In genomic region chr11:59135051-59135820, GRCm38 (mm10) we compare ENCODE assay signal across 9 mouse cellular contexts. TPM values are rescaled to one million over a fixed set of nuclear protein-coding genes. Genes with fewer than 3 reads are reported as not detected.
DNase-seq lines count a peak whose midpoint lies in the region; ATAC-seq and TF ChIP-seq lines count a peak whose summit lies in the region.
"Had no signal": no experiment of that assay in that cellular context is flagged by ENCODE, and none has a peak within 500 bp of the region (broad histone marks: within the 10 kb centered on the region; RNA-seq: fewer than 3 reads in every experiment).

No protein-coding gene starts in this region.

- ATAC-seq in heart, embryonic 16.5 days (replicated peaks; ENCODE audit: extremely low read depth, insufficient read depth, low FRiP score), result no peak
- ATAC-seq in midbrain, embryonic 12.5 days (ENCODE audit: low FRiP score, low read depth), result no peak
- no peak for ATAC-seq in megakaryocyte-erythroid progenitor cell, adult 5-6 weeks (replicated peaks; ENCODE audit: low FRiP score, low TSS enrichment, poor library complexity, severe bottlenecking)

- no peaks in the 10 kb centered on the region; the same call in none of the 2 replicates for H3K79me2 ChIP-seq in heart, adult 2 months (replicated peaks; ENCODE audit: control insufficient read depth, insufficient read depth, low read length)

- 11% methylated on average over 55 of the region's 55 CpGs for WGBS in heart, adult 2 months
- WGBS in heart, embryonic 16.5 days, result 24% methylated on average over 55 of the region's 55 CpGs
- WGBS in midbrain, embryonic 12.5 days, result 8% methylated on average over 55 of the region's 55 CpGs

- H3K27ac ChIP-seq in heart, adult 2 months, result no peak overlapping the region
- no peak overlapping the region for H3K27ac ChIP-seq in heart, embryonic 16.5 days (ENCODE audit: low read length)
- no peak overlapping the region for H3K27ac ChIP-seq in midbrain, embryonic 12.5 days (replicated peaks)

- TF ChIP-seq CTCF in heart, adult 2 months (IDR thresholded peaks at IDR 0.05), result no peak

- TF ChIP-seq POLR2A in heart, adult 2 months (IDR thresholded peaks at IDR 0.05; ENCODE audit: insufficient read depth, low read depth, low read length), result no peak

- peak overlapping the region; percentile 27; the same call in 1 of the 2 replicates for H3K9ac ChIP-seq in heart, adult 2 months (ENCODE audit: low read depth, low read length)
- 0 out of 2 replicates have a peak overlapping the region, but pooled peaks have one; percentile 42 for H3K9ac ChIP-seq in heart, embryonic 16.5 days (ENCODE audit: low read length)
- no peak overlapping the region for H3K9ac ChIP-seq in midbrain, embryonic 12.5 days (replicated peaks)

- TF ChIP-seq EP300 in heart, adult 2 months (IDR thresholded peaks at IDR 0.05; ENCODE audit: insufficient read depth, low read depth, low read length), result no peak

- 0 out of 2 replicates have a peak, but pooled peaks cover 3% of the 10 kb centered on the region for H3K36me3 ChIP-seq in heart, adult 2 months (ENCODE audit: control insufficient read depth, insufficient read depth, low read length)
- H3K36me3 ChIP-seq in heart, embryonic 16.5 days (ENCODE audit: control insufficient read depth, insufficient read depth), result peaks cover 8% of the 10 kb centered on the region; the same call in 1 of the 2 replicates
- no peaks in the 10 kb centered on the region for H3K36me3 ChIP-seq in midbrain, embryonic 12.5 days

- no peak for DNase-seq in heart, adult 2 months
- DNase-seq in heart, postnatal 10 days, result no peak
- peak; percentile 28 for DNase-seq in ES-CJ7 (ENCODE audit: low read depth, low spot score)
- DNase-seq in c-Kit-positive CD71-positive TER-119-positive erythroid progenitor cells, embryonic 14.5 days (ENCODE audit: low spot score), result no peak
- DNase-seq in layer of hippocampus, postnatal 25 days (ENCODE audit: extremely low spot score in 1 of 2, low spot score in 1 of 2), result no peak
- DNase-seq: thymus, adult 18-20 months had no signal

- H3K4me1 ChIP-seq in heart, adult 2 months (ENCODE audit: control insufficient read depth, insufficient read depth, low read length), result peaks cover 1% of the 10 kb centered on the region; the same call in 1 of the 2 replicates
- H3K4me1 ChIP-seq in heart, embryonic 16.5 days (ENCODE audit: control insufficient read depth, insufficient read depth, low read length), result peaks cover 34% of the 10 kb centered on the region
- peaks cover 2% of the 10 kb centered on the region; the same call in 1 of the 2 replicates for H3K4me1 ChIP-seq in midbrain, embryonic 12.5 days

- peak overlapping the region; percentile 10; the same call in 1 of the 2 replicates for H3K4me3 ChIP-seq in heart, adult 2 months
- peak overlapping the region; percentile 21 for H3K4me3 ChIP-seq in heart, embryonic 16.5 days (ENCODE audit: low read length)
- peak overlapping the region; percentile 18 for H3K4me3 ChIP-seq in midbrain, embryonic 12.5 days

- peak overlapping the region; percentile 75 for H3K4me2 ChIP-seq in heart, embryonic 16.5 days (ENCODE audit: low read depth, low read length)
- H3K4me2 ChIP-seq in midbrain, embryonic 12.5 days (replicated peaks), result peak overlapping the region; percentile 37

- no peaks in the 10 kb centered on the region for H3K9me3 ChIP-seq in heart, embryonic 16.5 days (replicated peaks; ENCODE audit: control insufficient read depth, low read length)
- H3K9me3 ChIP-seq in midbrain, embryonic 12.5 days, result no peaks in the 10 kb centered on the region

- H3K27me3 ChIP-seq in heart, adult 2 months (ENCODE audit: control insufficient read depth, insufficient read depth, low read length), result peaks cover 9% of the 10 kb centered on the region; the same call in 1 of the 2 replicates
- peaks cover 40% of the 10 kb centered on the region for H3K27me3 ChIP-seq in heart, embryonic 16.5 days (ENCODE audit: control insufficient read depth, insufficient read depth, low read length)
- H3K27me3 ChIP-seq in midbrain, embryonic 12.5 days, result peaks cover 82% of the 10 kb centered on the region

- intact Hi-C loops in heart, adult 2 months (cut with DNase I), result no loop called here
- intact Hi-C loops in heart, postnatal 10 days (cut with DNase I), result no loop called here

RNA-seq across cellular contexts. Expression of gene Obscn, which starts 1.0 kb away (rescaled TPM):
- total RNA-seq in heart, adult 2 months (2021), result 100 to 1,000 TPM; 667 to 894 TPM
- polyA plus RNA-seq in heart, adult 2 months (2012; rRNA removed), result 315 and 368 TPM in 2 replicates
- total RNA-seq in heart, postnatal 10 days (2021), result 100 to 1,000 TPM; 427 to 465 TPM
- 87.2 and 91.9 TPM in 2 replicates for polyA plus RNA-seq in heart, embryonic 16.5 days (2015; fragmentation: Nextera tagmentation; extraction: Ambion mirVana)
- 0.08 and 0.14 TPM in 2 replicates for polyA plus RNA-seq in midbrain, embryonic 12.5 days (2016; fragmentation: Nextera tagmentation; extraction: Ambion mirVana)
- total RNA-seq in megakaryocyte-erythroid progenitor cell, adult 5-6 weeks (2014; fragmentation: Nextera tagmentation), result 0.37 and 0.52 TPM in 2 replicates
- under 0.01 and 0.23 TPM in 2 replicates for total RNA-seq in megakaryocyte-erythroid progenitor cell, adult 5-6 weeks (2017)
- total RNA-seq in layer of hippocampus, postnatal 25 days (2021), result 1 to 10 TPM; 1.5 to 2.2 TPM

RNA-seq across cellular contexts. Expression of gene Iba57, which starts 28.3 kb away (rescaled TPM):
- 10 to 100 TPM; 14.8 to 17.9 TPM for total RNA-seq in heart, adult 2 months (2021)
- 10.6 and 11.8 TPM in 2 replicates for polyA plus RNA-seq in heart, adult 2 months (2012; rRNA removed)
- 10 to 100 TPM; 14.6 to 16.8 TPM for total RNA-seq in heart, postnatal 10 days (2021)
- polyA plus RNA-seq in heart, embryonic 16.5 days (2015; fragmentation: Nextera tagmentation; extraction: Ambion mirVana), result 9.5 and 10.4 TPM in 2 replicates
- 6.2 and 7.3 TPM in 2 replicates for polyA plus RNA-seq in midbrain, embryonic 12.5 days (2016; fragmentation: Nextera tagmentation; extraction: Ambion mirVana)
- total RNA-seq in megakaryocyte-erythroid progenitor cell, adult 5-6 weeks (2014; fragmentation: Nextera tagmentation), result 14.3 and 26.1 TPM in 2 replicates
- 11.2 and 11.9 TPM in 2 replicates for total RNA-seq in megakaryocyte-erythroid progenitor cell, adult 5-6 weeks (2017)
- total RNA-seq in layer of hippocampus, postnatal 25 days (2021), result 1 to 10 TPM; 7.8 to 9.4 TPM

RNA-seq across cellular contexts. Expression of gene Gjc2, which starts 47.8 kb away (rescaled TPM):
- total RNA-seq in heart, adult 2 months (2021), result under 1 TPM; 0.45 to 0.57 TPM
- polyA plus RNA-seq in heart, adult 2 months (2012; rRNA removed), result 0.72 and 0.73 TPM in 2 replicates
- 1 to 10 TPM; 1.7 to 1.8 TPM for total RNA-seq in heart, postnatal 10 days (2021)
- 0.50 and 0.54 TPM in 2 replicates for polyA plus RNA-seq in heart, embryonic 16.5 days (2015; fragmentation: Nextera tagmentation; extraction: Ambion mirVana)
- 0.10 TPM in 2 replicates for polyA plus RNA-seq in midbrain, embryonic 12.5 days (2016; fragmentation: Nextera tagmentation; extraction: Ambion mirVana)
- 0.55 TPM in 1 of 2 replicates, not detected in the other for total RNA-seq in megakaryocyte-erythroid progenitor cell, adult 5-6 weeks (2014; fragmentation: Nextera tagmentation)
- total RNA-seq in megakaryocyte-erythroid progenitor cell, adult 5-6 weeks (2017), result not detected in 2 replicates
- 10 to 100 TPM; 20.7 to 23.4 TPM for total RNA-seq in layer of hippocampus, postnatal 25 days (2021)

RNA-seq across cellular contexts. Expression of gene Guk1, which starts 56.8 kb away (rescaled TPM):
- total RNA-seq in heart, adult 2 months (2021), result 100 to 1,000 TPM in 1 of 2 experiments, 10 to 100 TPM in 1; 97.5 to 113 TPM
- 120 and 127 TPM in 2 replicates for polyA plus RNA-seq in heart, adult 2 months (2012; rRNA removed)
- total RNA-seq in heart, postnatal 10 days (2021), result 10 to 100 TPM; 74.3 to 76.2 TPM
- 130 and 140 TPM in 2 replicates for polyA plus RNA-seq in heart, embryonic 16.5 days (2015; fragmentation: Nextera tagmentation; extraction: Ambion mirVana)
- 83.8 and 95.1 TPM in 2 replicates for polyA plus RNA-seq in midbrain, embryonic 12.5 days (2016; fragmentation: Nextera tagmentation; extraction: Ambion mirVana)
- total RNA-seq in megakaryocyte-erythroid progenitor cell, adult 5-6 weeks (2014; fragmentation: Nextera tagmentation), result 72.9 and 91.5 TPM in 2 replicates
- total RNA-seq in megakaryocyte-erythroid progenitor cell, adult 5-6 weeks (2017), result 52.0 and 72.3 TPM in 2 replicates
- 100 to 1,000 TPM; 138 to 146 TPM for total RNA-seq in layer of hippocampus, postnatal 25 days (2021)

Comparison
In these comparisons a context has a peak if more than half of its experiments do, and no peak if none do; other contexts are left out.
1. RNA of gene Obscn, which starts 1.0 kb away (total RNA-seq): 667 to 894 TPM in heart, adult 2 months and 427 to 465 TPM in heart, postnatal 10 days; 1.5 to 2.2 TPM in layer of hippocampus, postnatal 25 days and under 0.01 to 0.52 TPM in megakaryocyte-erythroid progenitor cell, adult 5-6 weeks; every median in the first group is over 100 times any median in the second.
2. RNA of gene Gjc2, which starts 47.8 kb away (total RNA-seq): 20.7 to 23.4 TPM in layer of hippocampus, postnatal 25 days; 1.7 to 1.8 TPM in heart, postnatal 10 days, 0.45 to 0.57 TPM in heart, adult 2 months and 0.55 TPM in megakaryocyte-erythroid progenitor cell, adult 5-6 weeks; every median in the first group is over 4 times any median in the second.
3. Peak in every context shown above with its lines, with median percentiles within 50 percentile points of each other: H3K4me3 ChIP-seq.